Mouse (Mus musculus) T-helper 1 cell (primary cell): ENCODE measurements at regions not wholly inside any gene's neighbourhood (a gene's known extent, or its start where the extent isn't known, plus 50 kb on each side); places are given as distances from the start of the nearest gene placed in this dataset.

Experiments
- in situ Hi-C: fragments of 300-600 bp; cut with MboI, MseI; formaldehyde crosslinking; loops from one replicate; pipeline ENCODE4 v1.15.1; 2025; ENCODE audit warnings: high pct_unique_total_duplicates

DNA sequence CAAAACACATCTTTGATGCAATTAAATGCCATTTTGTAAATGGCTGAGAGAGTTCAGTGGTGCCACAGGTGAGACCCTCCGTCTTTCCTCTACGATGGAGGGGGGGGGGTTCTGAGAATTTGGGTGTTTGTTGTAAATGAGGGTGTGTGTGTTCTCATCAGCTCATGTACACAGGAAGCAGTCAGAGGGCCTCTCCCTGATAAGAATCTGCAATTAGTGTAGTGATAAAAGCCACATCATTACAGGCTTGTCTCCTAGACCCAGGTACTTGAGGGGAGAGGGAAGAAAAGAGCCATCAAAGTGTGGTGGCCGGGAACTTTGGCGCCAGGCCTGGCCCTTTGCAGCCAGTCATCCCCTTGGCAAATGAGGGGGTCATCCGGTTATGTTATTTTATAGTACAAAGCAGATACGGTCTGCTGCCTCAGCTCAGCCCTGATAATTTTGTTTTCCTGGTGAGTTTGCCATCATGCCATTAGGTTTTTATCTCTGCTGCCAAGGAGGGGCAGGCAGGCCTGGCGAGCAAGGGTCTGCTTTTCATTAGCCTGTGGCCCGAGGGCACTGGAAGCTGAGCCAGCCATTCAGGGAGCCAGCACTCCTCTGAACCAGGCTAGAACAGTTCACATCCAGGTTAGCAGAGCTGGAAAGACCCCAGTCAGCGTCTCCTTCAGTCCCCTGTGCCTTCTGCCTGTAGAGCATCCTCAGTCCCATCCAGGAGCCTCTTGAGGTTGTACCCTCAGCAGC lies 59.7 kb downstream of the H2al1j start:
- in situ Hi-C loops, result no loop called here

DNA sequence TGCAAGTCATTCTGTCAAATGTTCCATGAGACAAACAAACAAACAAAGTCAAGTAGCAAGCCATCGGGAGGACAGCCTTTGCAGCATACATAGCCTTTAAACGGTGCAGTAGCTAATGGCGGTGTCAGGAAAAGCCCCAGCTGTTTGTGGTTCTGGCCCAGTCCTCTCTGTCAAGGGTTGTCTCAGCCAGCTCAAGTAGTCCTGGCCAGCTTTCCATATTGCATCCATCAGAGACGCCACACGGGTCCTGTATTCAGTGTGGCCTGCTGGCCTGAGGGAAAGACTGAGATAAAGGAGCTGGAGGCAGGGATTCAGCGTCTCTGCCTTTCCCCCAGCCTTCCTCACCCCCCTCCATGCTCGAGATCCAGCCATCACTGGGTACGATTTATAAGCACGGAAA lies 61.2 kb downstream of the H2al1j start:
- in situ Hi-C loops, result no loop called here

DNA sequence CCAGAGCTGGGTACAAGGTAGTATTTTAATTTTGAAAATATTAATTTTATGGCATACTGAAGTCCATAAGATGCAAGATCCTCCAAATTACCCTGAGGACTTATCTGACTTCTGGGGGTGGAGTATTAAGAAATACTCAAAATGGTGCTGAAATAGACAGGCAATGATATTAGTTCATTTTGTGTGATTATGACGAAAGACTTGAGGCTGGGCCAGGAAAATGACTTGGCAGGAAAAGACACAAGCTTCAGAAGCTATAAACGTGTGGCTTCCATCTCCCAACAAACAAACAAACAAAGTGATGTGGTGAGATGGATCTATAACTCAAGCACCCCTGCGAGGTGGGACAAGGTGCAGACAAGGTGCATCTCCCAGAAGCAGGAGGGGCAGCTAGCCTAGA lies 72.8 kb downstream of the H2al1j start:
- in situ Hi-C loops, result no loop called here

DNA sequence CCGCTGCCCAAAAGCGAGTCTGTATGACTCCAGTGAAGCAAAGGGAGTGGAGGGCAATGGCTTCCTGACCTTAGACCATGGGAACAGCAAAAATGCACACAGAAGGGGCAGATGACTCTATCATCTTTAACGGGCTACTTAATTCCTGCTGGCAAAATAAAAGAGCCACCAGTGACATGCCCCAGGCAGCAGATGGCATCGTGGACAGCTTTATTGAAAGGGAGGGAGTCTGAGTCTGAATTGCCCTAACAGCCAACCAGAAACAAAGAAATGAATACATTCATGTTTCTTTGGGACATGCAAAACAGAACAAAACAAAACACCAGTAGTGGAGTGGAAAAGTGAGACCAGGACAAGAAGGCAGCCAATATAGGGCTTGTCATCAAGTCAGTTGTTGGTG lies 76.7 kb downstream of the H2al1j start:
- in situ Hi-C loops, result no loop called here

DNA sequence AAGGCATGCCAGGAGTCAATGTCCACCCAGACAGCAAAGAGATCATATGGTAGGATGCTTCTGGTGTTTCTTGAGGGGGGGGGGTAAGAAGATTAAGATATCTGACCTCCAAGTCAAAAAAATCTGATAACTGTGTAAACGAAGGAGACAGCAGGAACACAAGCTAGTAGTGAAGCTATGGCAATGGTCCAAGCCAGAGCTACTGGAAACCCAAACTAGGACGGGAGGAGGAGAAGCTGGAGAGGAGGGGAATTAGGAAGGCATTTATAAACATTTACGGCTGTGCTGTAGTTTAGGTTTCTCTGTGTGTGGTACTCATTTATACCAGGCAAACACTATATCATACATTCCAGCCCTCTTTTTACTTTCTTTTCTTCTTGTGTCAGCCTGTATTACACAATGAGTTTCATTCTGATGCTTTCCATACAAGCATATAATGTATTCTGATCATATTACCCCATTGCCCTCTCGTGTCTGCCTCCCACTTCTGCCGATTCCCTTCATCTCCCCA lies 84.7 kb downstream of the H2al1j start:
- in situ Hi-C loops, result no loop called here

DNA sequence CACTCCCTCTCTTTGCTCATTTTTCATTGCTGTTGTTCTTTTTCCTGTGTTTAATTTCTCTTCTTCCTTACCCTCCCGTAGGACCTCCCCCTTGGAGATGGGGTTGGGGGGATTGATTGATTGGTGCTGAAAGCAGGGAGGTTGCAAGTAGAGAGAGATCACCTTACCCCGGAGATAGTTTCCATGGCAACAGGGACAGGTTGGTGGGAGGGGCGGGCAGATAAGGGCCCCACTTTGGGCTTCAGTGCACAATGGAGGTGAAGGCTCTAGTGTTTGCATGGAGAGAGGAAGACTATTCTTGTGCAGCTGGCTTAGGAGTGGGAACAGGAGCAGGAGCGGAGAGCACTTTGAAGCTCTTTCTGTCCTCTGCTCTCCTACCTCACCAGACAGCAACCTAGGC lies 88.0 kb downstream of the H2al1j start:
- in situ Hi-C loops, result no loop called here

DNA sequence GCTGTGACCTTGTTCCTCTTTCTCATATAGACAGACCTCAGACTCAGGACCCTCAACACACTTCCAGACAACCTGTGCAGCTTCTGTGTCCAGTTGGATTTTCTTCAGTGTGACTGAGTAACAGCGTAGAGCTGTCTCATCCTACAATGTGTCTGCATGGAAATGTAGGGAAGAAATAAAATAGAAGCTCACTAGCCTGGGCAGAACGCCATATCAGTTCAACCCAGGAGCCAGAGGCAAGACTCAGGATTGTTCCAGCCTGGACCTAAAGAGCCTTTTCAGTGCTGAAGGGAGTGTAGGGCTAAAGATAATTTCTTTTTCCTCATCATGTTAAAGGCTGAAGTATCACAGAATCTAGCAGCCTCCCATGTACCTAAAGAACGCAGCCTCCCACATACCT lies 88.9 kb downstream of the H2al1j start:
- in situ Hi-C loops, result no loop called here

DNA sequence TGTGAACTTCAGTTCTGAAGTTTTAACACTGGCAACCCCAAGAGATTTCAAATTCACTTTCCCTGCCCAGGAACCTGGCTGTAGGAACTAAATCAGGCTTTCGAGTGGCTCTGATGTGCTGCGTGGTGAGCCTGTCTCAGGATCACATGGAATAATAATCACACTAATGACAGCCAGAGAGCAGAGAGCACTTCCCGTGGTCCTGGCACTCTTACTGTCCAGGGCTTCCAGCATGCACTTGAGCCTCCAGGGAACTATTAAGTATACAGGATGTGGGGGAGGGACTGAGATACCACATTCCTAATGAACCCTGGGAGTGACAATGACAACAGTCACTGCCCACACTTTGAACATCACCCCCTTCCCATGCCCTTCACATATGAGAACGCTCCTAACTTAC lies 90.2 kb downstream of the H2al1j start:
- in situ Hi-C loops, result no loop called here

DNA sequence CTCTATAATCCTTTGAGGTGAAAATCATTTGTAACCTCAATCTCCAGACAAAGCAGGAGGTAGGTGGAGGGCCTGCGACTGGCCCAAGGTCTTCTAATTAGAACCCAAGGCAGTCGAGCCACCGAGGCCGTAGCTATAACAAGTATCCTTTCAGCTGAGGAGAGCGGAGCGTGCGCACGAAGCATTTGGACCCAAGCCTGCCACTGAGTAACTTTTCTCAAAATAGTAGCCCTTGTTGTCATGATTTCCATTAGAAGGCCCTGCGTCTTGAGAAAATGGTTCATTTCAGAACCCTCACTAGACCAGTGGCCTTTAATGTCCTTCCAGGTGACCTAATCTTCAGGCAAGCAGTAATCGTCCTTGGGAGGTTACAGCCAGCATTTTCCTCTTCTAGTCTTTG lies 90.6 kb downstream of the H2al1j start:
- in situ Hi-C loops, result no loop called here

DNA sequence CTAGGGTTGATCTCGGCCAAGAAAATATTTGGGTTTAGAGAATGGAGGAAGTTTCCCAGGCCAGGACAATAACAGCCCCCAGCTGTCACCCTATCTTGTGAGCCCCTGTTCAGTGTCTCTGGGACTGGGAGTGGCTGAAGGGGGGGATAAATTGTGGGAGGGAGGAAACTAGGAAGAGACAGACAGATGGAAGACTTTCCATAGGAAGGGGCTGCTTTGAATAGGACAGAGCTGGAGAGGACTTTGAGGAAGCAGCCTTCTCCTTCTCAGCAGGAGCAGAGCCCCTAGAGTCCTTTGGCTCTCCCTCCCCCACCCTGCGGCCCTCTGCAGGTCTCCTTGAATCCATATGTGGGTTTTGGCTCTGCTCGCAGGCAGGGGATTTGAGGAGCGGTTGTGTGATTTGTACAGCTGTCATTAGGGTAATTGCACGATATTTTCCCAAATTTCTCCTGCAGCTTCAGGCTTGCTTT lies 91.6 kb downstream of the H2al1j start:
- in situ Hi-C loops, result no loop called here

DNA sequence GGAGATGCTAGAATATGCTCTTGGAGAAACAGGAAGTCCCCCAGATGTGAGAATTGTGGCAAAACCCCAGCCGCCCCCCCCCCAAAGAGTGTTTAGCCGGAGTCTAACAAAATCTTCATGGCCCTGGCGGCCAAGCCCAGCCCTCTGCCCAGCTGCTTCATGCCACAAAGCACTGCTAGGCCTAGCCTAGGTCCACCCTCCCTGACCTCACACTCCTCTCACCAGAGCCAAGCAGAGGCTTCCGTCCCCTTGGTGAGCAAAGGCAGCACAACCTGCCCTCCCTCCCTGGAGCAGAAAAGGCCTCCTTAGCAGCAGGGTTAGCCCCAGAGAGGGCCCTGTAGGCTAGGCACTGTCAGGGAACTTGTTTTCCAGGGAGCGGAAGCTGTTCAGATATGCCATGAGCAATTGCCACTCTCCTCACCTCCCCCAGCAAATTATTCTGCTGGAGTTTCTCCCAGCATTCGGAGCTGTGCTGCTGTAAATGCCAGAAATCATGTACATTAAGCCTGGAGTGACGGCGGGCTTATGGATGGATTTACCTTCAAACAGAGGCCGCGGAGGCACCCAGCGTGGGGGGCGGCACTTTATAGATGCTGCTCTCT lies 104.9 kb downstream of the H2al1j start:
- in situ Hi-C loops, result no loop called here

DNA sequence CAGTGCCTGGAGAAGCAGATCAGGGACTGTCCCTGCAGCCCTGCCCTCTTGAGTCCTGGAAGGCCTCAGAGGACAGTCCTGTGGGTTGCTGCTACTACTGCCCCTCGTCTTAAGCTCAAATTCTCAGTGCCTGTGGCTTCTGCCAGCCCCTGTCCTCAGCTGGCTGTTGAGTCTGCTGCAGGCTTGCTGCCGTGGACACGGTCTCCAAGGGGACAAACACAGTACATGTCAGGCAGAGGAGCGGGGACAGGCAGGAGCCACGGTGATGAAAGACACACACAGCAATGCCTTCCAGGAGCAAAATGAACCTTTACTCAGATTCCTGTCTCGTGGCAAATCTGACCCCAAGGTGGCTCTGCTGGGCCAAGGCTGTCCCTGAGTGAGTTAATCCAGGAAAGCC lies 107.7 kb downstream of the H2al1j start:
- in situ Hi-C loops, result no loop called here

DNA sequence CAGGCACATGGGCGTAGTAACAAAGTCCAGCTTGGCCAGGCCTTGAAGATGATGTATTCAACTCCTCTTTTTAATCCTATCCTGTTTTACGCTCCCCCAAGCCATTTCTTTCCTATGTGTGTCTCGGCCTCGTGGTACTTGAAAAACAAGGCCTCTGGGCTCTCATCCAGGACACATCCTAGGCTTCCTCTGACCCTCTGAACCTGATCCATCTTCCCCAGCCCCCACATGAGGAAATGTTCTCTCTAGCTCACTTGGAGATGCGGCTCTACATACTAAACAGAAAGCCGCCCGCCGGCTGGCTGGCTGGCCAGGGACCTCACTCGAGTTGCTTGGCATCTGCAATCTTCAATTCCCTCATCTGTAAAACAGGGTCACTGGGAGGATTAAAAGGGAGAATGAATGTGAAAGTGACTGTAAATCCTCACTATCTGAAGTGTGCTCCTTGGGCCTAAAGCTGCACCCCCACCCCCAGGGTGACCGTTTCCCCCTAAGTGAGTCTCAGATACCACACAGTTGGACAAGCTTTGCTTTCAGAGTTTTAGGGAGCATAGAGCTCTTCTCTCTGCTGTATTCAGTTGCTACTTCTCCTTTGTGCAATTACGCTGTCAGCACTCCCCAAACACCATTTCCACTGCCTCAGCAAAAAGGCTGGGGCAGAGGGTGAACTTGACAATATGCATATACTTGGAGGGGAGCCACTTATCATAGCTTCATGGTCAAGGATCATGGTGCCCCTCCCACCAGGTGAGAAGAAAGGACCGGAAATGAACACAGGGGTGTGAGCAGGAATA lies 109.7 kb downstream of the H2al1j start:
- in situ Hi-C loops, result no loop called here

DNA sequence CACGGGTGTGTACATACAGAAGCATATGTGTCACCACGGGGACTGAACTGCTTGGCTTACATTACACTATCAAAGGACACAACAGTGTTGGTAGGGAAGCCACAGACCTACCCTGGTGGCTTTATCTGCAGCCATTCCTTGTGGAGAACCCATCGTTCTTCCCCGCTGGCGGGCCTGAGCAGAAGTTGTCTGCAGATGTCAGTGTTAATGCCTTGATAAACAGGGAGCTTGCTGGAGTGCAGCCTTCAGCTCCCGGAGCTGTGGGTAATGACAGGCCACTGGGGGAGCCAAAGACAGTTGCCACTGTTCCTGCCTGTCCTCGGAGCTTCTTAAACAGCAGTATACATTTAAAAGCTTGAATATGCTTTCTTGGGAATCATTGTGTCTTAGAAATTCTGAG lies 115.9 kb downstream of the H2al1j start:
- in situ Hi-C loops, result no loop called here

DNA sequence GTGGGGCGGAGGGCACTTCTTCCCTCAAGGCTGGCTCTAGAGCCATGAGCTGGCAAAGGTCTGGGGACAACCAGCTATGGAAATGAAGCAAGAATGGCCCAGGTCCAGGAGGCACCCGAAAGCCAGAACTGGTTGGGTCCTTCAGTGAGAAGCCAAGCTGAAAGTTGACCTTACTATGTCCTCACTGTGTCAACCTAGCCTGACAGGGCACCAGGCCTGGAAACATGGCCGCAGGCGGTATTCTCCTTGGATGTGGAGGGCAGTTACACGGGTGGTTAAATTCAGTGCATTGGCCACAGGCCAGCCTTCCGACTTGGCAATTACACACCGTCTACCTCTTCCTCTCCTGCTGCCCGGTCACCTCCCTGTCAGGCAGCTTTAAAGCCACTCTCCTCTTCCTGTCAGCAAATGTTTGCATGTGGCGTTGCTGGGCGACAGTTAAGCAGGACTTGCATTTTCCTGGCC lies 116.7 kb downstream of the H2al1j start:
- in situ Hi-C loops, result no loop called here

DNA sequence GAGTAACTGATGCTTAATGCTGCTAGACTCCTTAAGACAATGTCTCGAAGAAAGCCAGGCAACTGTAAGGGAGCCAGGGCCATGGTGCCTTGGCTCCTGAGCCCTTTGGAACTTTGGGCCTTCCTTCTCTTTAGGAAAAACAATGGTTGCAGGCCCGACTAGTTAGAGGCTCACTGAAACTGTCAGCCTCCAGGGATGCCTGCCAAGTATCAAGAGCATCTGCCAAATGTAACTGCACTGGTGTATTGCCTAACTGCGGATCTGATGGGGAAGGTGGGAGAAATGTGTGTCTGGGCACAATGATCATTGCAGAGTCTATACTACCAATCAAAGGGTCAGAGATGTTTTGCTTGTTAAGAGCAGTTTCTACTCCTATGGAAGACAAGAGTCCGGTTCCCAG lies 121.1 kb downstream of the H2al1j start:
- in situ Hi-C loops, result no loop called here

DNA sequence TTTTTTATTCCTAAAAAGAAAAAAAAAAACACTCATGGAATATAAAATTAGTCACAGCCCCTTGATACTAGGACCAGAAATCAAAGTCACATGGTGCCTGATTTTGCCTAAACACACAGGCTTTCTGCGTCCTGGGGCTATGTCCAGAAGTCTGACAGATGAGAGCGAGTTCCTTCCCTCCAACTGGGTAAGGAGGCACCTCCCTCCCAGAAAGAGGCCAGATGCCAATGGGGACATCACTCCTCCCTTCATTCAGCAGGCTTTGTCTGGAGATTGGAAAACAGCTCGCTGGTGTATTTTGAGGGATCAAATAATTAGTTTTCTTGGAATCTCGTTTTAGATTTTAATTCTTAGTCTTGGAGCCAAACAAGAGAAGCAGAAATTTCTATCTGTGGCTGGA lies 130.9 kb downstream of the H2al1j start:
- in situ Hi-C loops, result no loop called here

DNA sequence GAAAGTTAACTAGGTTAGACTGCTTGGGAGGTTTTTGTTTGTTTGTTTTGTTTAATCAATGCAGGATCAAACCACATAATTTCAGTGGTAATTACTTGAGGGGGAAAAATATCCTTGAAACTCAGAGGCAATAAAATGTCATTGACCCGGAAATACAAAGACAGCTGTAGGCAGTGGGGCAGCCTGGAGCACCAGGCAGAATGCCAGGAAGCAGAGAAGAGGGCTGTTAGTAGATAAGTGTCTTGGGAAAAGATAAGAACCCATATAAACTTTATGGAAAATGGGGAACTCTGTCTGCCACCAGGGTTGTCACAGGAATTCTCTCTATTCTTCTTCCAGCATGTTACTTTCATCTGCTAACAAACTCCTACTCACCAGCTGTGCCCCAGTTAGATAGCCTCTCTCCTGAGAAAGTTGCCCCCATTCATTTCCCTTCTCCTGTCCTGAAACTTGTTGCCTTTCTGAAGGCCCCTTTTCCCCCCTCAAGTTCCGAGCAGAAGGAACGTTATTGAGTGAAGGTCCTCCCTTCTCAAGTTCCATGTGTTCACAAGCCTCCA lies 136.4 kb downstream of the H2al1j start:
- in situ Hi-C loops, result no loop called here

DNA sequence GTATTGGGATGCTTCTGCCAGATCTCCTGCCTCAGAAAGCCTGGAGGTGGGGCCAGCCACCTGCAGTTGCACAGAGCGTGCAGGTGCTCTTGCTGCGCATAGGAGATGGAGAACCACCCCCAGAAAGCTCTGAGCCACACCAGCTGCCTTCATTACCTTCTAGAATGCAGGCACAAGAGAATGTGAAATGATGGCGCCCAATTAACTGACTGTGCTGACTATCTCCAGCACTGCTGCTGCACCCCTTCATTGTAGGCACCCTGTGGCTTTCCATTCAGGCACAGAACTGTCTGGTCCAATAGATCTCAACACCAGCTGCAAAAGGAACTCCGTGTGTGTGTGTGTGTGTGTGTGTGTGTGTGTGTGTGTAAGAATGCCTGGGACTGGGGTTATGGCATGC lies 138.6 kb downstream of the H2al1j start:
- in situ Hi-C loops, result no loop called here

DNA sequence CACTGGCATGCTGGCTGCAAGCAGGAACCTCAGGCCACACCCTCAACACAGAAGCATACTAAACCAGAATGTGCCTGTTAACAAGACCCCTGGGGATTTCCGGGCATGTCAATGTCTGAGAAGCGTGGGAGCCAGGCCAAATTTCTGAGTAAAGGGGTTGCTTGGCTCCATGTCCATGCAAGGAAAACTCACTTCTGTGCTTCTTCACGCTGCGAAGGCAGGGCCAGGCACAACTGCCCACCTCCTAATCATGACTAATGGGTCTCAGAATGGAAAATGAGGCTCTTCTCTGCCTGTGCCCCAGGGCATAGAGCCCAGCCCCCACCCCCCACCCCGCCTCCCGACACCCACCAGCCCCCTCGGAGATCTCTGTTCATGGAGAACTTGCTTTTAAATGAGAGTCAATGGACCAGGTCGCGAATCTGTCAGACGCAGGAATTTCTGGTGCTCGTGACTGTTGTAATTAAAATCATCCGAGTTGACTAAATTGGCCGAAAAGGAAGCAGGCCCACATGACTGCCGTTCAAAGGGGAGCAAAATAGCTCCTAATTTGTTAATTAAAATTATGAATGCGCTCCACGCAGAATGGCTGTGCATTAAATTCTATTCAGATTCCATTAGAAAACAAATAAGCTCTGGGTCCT lies 152.2 kb downstream of the H2al1j start:
- in situ Hi-C loops, result no loop called here

DNA sequence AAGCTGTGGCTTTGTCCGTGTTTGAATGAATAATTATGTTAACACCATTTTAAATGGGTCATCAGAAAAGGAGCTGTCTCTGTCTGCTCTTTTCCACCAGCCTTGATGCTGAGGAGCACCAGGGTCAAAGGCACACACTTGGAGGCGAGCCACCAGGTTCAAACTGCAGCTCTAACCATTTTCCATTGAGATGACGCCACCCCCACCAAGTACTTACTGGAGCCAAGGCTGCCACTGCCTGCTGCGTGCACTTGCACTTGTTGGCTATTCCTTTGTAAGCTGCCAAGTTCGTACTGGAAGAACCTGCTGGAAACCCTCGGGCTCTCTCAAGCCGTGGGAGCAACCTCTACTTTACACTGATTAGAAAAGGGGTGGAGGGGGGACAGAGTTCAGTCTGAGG lies 154.5 kb downstream of the H2al1j start:
- in situ Hi-C loops, result no loop called here

DNA sequence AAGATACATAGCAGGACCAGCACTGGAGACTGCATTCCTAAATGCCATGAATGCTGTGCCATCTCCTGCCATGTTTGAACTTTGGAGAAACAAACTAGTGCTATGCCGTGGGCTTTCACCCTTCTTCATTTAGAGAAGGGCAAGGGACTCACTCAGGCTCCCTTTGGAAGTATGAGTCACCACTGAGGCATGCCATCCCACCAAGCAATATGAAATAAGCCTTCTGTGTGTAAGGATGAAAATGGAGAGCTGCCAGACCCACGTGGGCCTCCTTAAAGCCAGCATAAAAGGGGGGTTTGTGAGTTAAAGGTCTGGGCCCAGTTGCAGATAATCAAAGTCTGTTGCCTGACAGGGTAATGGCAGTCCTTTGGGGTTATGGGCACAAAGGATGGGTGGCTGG lies 159.0 kb downstream of the H2al1j start:
- in situ Hi-C loops, result no loop called here
